Mouse (Mus musculus): ENCODE measurements at regions not wholly inside any gene's neighbourhood (a gene's known extent, or its start where the extent isn't known, plus 50 kb on each side); places are given as distances from the start of the nearest gene placed in this dataset.

- Histone ChIP-seq H3K27ac (replicated peaks; ENCODE audit: insufficient read depth, low read depth, low read length) (no peak overlapping the region), H3K27me3 (ENCODE audit: control insufficient read depth, insufficient read depth, low read length) (no peaks in the 10 kb centered on the region), H3K4me3 (ENCODE audit: insufficient read depth, low read depth, low read length) (no peak overlapping the region), H3K4me1 (ENCODE audit: control insufficient read depth, insufficient read depth, low read length) (no peaks in the 10 kb centered on the region), H3K36me3 (ENCODE audit: control insufficient read depth, insufficient read depth, low read length) (no peaks in the 10 kb centered on the region), H3K9ac (ENCODE audit: low read depth, low read length) (no peak overlapping the region), H3K79me2 (ENCODE audit: control insufficient read depth, insufficient read depth, low read length) (no peaks in the 10 kb centered on the region)
- TF ChIP-seq POLR2A (IDR thresholded peaks at IDR 0.05; ENCODE audit: extremely low read depth, insufficient read depth, low read length) = no peak
- 61% methylated on average over 4 of the region's 4 CpGs for WGBS
- DNase-seq (ENCODE audit: extremely low read depth, low read depth, low spot score) = no peak
Measured at GRCm38 (mm10) chr11:112953491-112953890, 171.5 kb downstream of the Sox9 start.

GRCm38 (mm10) chr11:112956748-112957440 is 174.9 kb downstream of the Sox9 start:
- TF ChIP-seq CTCF (IDR thresholded peaks at IDR 0.05; ENCODE audit: low read depth, low read length) (no peak), POLR2A (IDR thresholded peaks at IDR 0.05; ENCODE audit: extremely low read depth, insufficient read depth, low read length) (no peak)
- no peaks in the 10 kb centered on the region for H3K36me3 ChIP-seq (ENCODE audit: control insufficient read depth, insufficient read depth, low read length)
- H3K79me2 ChIP-seq (ENCODE audit: control insufficient read depth, insufficient read depth, low read length) = no peaks in the 10 kb centered on the region
- DNase-seq (ENCODE audit: extremely low read depth, low read depth, low spot score) = no peak
- no peak overlapping the region for H3K27ac ChIP-seq (replicated peaks; ENCODE audit: insufficient read depth, low read depth, low read length)
- WGBS = 88% methylated on average over 5 of the region's 5 CpGs
- no peaks in the 10 kb centered on the region for H3K27me3 ChIP-seq (ENCODE audit: control insufficient read depth, insufficient read depth, low read length)
- no peak overlapping the region for H3K4me3 ChIP-seq (ENCODE audit: insufficient read depth, low read depth, low read length)
- H3K4me1 ChIP-seq (ENCODE audit: control insufficient read depth, insufficient read depth, low read length) = no peaks in the 10 kb centered on the region; the same call in 1 of the 2 replicates
- H3K9ac ChIP-seq (ENCODE audit: low read depth, low read length) = no peak overlapping the region

DNA sequence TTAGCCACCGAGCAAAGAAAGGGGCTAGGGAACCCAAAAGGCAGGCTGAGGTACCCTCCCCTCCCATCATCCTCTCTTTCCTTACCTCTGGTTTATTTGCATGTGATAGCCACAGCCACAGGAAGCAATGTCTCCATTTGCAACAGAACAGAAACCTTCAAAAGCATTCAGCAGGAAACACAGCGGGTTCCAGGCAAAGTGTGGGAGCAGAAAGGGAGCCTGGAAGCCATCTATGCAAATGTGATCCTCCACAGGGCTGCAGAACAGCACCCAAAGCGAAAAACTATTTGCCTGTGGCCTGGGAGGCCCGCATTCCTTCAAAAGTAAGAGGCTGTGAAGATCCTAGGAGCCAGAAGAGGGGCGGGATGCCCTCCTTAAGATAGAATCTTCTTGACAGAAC is 177.6 kb downstream of the Sox9 start:
- Histone ChIP-seq H3K27ac (replicated peaks; ENCODE audit: insufficient read depth, low read depth, low read length) (no peak overlapping the region), H3K9ac (ENCODE audit: low read depth, low read length) (no peak overlapping the region), H3K4me3 (ENCODE audit: insufficient read depth, low read depth, low read length) (no peak overlapping the region), H3K4me1 (ENCODE audit: control insufficient read depth, insufficient read depth, low read length) (no peaks in the 10 kb centered on the region; the same call in 1 of the 2 replicates), H3K36me3 (ENCODE audit: control insufficient read depth, insufficient read depth, low read length) (no peaks in the 10 kb centered on the region), H3K27me3 (ENCODE audit: control insufficient read depth, insufficient read depth, low read length) (no peaks in the 10 kb centered on the region), H3K79me2 (ENCODE audit: control insufficient read depth, insufficient read depth, low read length) (no peaks in the 10 kb centered on the region)
- DNase-seq (ENCODE audit: extremely low read depth, low read depth, low spot score) = no peak
- TF ChIP-seq POLR2A (IDR thresholded peaks at IDR 0.05; ENCODE audit: extremely low read depth, insufficient read depth, low read length) (no peak), CTCF (IDR thresholded peaks at IDR 0.05; ENCODE audit: low read depth, low read length) (no peak)
- 50% methylated on average over 5 of the region's 5 CpGs for WGBS

DNA sequence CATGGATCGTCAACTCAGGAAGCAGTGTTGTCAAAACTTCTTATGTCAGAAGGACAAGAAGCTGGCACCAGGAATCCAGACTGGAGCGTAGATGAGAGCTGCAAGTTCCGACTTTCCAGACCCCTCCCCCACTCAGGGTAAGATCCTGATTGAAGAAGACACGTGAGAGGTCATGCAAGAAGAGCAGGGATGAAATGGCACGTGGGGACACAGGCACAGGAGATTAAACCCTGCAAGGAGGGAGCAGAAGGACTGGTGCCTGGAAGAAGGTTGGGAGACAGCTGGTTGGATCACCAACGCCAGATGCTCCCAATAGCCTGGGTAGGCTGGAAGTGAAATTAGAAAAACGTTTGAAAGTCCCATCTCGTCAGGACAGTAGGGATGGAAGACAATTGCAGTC is 191.3 kb downstream of the Sox9 start:
- H3K36me3 ChIP-seq (ENCODE audit: control insufficient read depth, insufficient read depth, low read length) = no peaks in the 10 kb centered on the region
- no peak overlapping the region for H3K4me3 ChIP-seq (ENCODE audit: insufficient read depth, low read depth, low read length)
- H3K27me3 ChIP-seq (ENCODE audit: control insufficient read depth, insufficient read depth, low read length) = 0 out of 2 replicates have a peak, but pooled peaks cover 2% of the 10 kb centered on the region
- no peak overlapping the region for H3K27ac ChIP-seq (replicated peaks; ENCODE audit: insufficient read depth, low read depth, low read length)
- DNase-seq (ENCODE audit: extremely low read depth, low read depth, low spot score) = no peak
- no peak for TF ChIP-seq POLR2A (IDR thresholded peaks at IDR 0.05; ENCODE audit: extremely low read depth, insufficient read depth, low read length)
- H3K79me2 ChIP-seq (ENCODE audit: control insufficient read depth, insufficient read depth, low read length) = no peaks in the 10 kb centered on the region
- 74% methylated on average over 8 of the region's 8 CpGs for WGBS
- H3K4me1 ChIP-seq (ENCODE audit: control insufficient read depth, insufficient read depth, low read length) = no peaks in the 10 kb centered on the region
- H3K9ac ChIP-seq (ENCODE audit: low read depth, low read length) = no peak overlapping the region

GRCm38 (mm10) chr11:112974893-112975292 is 192.9 kb downstream of the Sox9 start:
- Histone ChIP-seq H3K4me1 (ENCODE audit: control insufficient read depth, insufficient read depth, low read length) (no peaks in the 10 kb centered on the region), H3K27ac (replicated peaks; ENCODE audit: insufficient read depth, low read depth, low read length) (no peak overlapping the region), H3K27me3 (ENCODE audit: control insufficient read depth, insufficient read depth, low read length) (0 out of 2 replicates have a peak, but pooled peaks cover 2% of the 10 kb centered on the region), H3K4me3 (ENCODE audit: insufficient read depth, low read depth, low read length) (no peak overlapping the region), H3K79me2 (ENCODE audit: control insufficient read depth, insufficient read depth, low read length) (no peaks in the 10 kb centered on the region), H3K36me3 (ENCODE audit: control insufficient read depth, insufficient read depth, low read length) (no peaks in the 10 kb centered on the region), H3K9ac (ENCODE audit: low read depth, low read length) (no peak overlapping the region)
- no peak for TF ChIP-seq POLR2A (IDR thresholded peaks at IDR 0.05; ENCODE audit: extremely low read depth, insufficient read depth, low read length)
- TF ChIP-seq CTCF (IDR thresholded peaks at IDR 0.05; ENCODE audit: low read depth, low read length) = no peak
- DNase-seq (ENCODE audit: extremely low read depth, low read depth, low spot score) = no peak
- 94% methylated on average over 7 of the region's 7 CpGs for WGBS
